Mouse (Mus musculus): ENCODE results near the gene Gm28048. TPM values are rescaled to one million over a fixed set of nuclear protein-coding genes. Genes with fewer than 3 reads are reported as not detected.

The Gm28048 gene
- polyA plus RNA-seq, 1 experiment: 58.5 TPM

DNA sequence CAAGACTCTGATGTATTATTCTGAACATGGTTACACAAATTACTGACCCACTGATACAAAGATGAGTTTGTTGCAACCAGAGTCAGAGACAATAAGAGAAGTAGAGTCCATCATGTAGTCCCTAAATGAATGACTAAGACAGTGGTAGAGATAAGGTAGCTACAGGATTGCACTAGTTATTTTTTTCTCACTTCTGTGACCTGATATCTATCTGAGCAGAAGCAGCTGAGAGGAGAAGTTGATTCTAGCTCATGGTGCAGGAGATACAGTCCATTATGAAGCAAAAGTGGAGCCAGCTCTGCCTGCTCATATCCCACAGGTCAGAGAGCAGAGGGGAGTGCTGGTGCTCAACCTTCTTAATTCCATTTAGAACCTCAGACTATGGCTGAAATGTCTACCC, 49.7 kb downstream of the Gm28048 start:
- TF ChIP-seq CTCF (IDR thresholded peaks at IDR 0.05; ENCODE audit: low read depth, low read length): no peak
- no peak for TF ChIP-seq POLR2A (IDR thresholded peaks at IDR 0.05; ENCODE audit: borderline replicate concordance, low read depth, low read length)
- Histone ChIP-seq H3K4me1 (ENCODE audit: control insufficient read depth, insufficient read depth, low read length) (peaks cover 28% of the 10 kb centered on the region), H3K4me3 (ENCODE audit: insufficient read depth, low read length) (no peak overlapping the region), H3K27ac (ENCODE audit: insufficient read depth, low read depth, low read length) (no peak overlapping the region)

DNA sequence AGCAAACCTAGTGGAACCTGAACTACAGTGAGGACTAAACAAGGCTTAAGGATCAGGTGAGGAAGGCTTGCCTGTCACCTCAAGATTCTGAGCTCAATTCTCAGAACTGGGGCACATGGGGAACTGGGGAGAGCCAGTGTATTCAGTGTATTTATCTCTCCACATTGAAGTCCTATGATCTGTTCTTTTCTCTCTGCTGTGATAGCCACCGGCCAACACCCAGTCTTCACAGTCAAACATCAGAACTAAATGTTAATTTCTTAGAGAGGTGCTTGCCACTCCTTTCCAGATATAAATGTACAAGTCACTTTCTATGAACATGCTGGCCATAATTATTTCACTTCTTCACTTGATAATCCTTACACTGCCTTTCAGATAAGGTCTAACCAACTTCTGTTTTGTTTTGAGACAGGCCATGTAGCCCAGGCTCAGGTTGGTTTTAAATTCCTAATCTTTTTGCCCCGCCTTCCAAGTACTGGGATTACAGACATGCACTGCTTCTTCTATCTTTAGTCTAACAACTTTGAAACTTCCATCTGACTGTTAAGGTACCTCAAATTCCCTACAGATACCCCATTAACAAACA, 50.5 kb downstream of the Gm28048 start:
- peaks cover 26% of the 10 kb centered on the region for H3K4me1 ChIP-seq (ENCODE audit: control insufficient read depth, insufficient read depth, low read length)

DNA sequence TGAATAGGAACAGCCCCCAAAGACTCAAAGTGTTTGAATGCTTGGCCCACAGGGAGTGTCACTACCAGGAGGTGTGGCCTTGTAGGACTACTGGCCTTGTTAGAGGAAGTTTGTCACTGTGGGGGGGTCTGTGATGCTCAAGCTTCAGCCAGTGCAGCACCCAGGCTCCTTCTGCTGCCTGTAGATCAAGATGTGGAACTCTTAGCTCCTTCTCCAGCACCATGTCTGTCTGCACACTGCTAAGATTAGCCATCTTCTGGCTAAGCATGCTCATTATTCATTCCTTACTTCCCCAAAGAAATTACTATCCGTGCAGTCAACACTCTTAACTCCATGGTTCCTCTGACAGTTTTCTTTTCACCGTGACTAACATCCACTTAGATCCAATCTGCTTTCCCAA, 51.8 kb downstream of the Gm28048 start:
- Histone ChIP-seq H3K4me3 (ENCODE audit: insufficient read depth, low read length) (no peak overlapping the region), H3K4me1 (ENCODE audit: control insufficient read depth, insufficient read depth, low read length) (peaks cover 26% of the 10 kb centered on the region)
- no peak for TF ChIP-seq POLR2A (IDR thresholded peaks at IDR 0.05; ENCODE audit: borderline replicate concordance, low read depth, low read length)
- no peak for TF ChIP-seq CTCF (IDR thresholded peaks at IDR 0.05; ENCODE audit: low read depth, low read length)

More for the DNA sequence above, 50.5 kb downstream of the Gm28048 start:
- no peak overlapping the region for H3K27ac ChIP-seq (ENCODE audit: insufficient read depth, low read depth, low read length)
- no peak overlapping the region for H3K4me3 ChIP-seq (ENCODE audit: insufficient read depth, low read length)
- TF ChIP-seq POLR2A (IDR thresholded peaks at IDR 0.05; ENCODE audit: borderline replicate concordance, low read depth, low read length): no peak
- TF ChIP-seq CTCF (IDR thresholded peaks at IDR 0.05; ENCODE audit: low read depth, low read length): no peak

DNA sequence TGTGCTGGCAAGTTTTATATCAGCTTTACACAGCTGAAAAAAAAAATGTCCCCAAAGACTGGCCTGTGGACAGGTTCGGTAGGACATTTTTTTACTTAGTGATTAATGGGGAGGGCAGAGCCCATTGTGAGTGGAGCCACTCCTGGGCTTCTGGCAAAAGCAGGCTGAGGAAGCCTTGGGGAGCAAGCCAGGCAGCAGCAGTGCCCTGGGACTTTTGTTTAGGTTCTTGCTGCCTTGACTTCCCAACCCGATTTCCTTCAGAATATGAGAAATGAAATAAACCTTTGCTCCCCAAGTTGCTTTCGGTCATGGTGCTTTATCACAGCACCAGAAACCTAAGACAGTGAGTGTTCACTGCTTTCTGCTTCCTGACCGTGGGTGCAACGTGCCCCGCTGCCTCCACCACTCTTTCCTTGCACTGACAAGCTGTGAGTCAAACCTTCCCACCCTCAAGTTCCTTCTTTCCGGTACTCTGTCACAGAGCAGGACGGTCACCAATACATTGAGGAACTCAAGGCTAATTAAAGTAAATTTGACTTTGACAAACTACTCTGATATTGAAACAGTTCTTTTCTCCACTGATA, 53.2 kb downstream of the Gm28048 start:
- H3K4me1 ChIP-seq (ENCODE audit: control insufficient read depth, insufficient read depth, low read length): peaks cover 26% of the 10 kb centered on the region
- H3K27ac ChIP-seq (ENCODE audit: insufficient read depth, low read depth, low read length): peak overlapping the region; percentile 36

More for the DNA sequence above, 51.8 kb downstream of the Gm28048 start:
- no peak overlapping the region for H3K27ac ChIP-seq (ENCODE audit: insufficient read depth, low read depth, low read length)

DNA sequence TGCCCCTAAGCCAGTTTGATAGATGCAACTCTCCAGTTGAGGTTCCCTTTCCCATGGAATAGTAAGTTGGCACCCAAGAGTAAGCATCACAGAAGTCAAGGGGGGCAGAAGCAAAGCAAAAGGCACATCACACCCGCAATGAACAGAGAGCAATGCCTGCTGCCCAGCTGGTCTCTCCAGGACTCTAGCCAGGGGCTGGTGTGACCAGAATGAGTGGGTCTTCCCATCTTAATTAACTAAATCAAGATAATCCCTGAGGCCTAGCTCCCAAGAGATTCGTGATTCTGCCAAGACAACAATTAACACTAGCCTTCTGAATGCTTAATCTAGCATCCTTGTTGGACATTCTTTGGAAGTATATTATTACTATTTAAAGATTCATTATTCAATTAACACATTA, 58.3 kb downstream of the Gm28048 start:
- Histone ChIP-seq H3K4me3 (ENCODE audit: insufficient read depth, low read length) (no peak overlapping the region), H3K27ac (ENCODE audit: insufficient read depth, low read depth, low read length) (no peak overlapping the region), H3K4me1 (ENCODE audit: control insufficient read depth, insufficient read depth, low read length) (peaks cover 19% of the 10 kb centered on the region)
- no peak for TF ChIP-seq CTCF (IDR thresholded peaks at IDR 0.05; ENCODE audit: low read depth, low read length)

More for the DNA sequence above, 53.2 kb downstream of the Gm28048 start:
- peak overlapping the region; percentile 20 for H3K4me3 ChIP-seq (ENCODE audit: insufficient read depth, low read length)
- TF ChIP-seq CTCF (IDR thresholded peaks at IDR 0.05; ENCODE audit: low read depth, low read length): no peak

DNA sequence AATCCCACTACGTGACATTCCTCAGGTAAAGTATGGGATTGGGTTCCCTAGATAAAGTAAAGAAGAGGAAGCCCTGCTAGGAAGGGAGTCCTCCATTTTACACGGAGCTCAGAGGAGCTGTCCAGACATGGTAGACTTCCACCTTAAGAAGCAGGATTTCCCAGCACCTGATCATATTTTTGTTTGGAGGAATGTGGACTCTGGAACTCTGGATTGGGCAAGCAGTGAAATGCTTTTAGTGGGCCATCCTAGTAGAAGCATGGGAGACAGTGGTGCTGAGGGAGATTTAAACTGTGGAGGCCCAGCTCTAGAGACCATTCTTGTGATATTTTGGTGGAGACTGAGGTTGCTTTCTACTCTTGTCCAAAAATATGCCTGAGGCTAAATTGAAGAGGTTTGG, 59.3 kb downstream of the Gm28048 start:
- TF ChIP-seq POLR2A (IDR thresholded peaks at IDR 0.05; ENCODE audit: borderline replicate concordance, low read depth, low read length): no peak
- TF ChIP-seq CTCF (IDR thresholded peaks at IDR 0.05; ENCODE audit: low read depth, low read length): no peak
- Histone ChIP-seq H3K4me1 (ENCODE audit: control insufficient read depth, insufficient read depth, low read length) (peaks cover 11% of the 10 kb centered on the region), H3K27ac (ENCODE audit: insufficient read depth, low read depth, low read length) (no peak overlapping the region), H3K4me3 (ENCODE audit: insufficient read depth, low read length) (no peak overlapping the region)

DNA sequence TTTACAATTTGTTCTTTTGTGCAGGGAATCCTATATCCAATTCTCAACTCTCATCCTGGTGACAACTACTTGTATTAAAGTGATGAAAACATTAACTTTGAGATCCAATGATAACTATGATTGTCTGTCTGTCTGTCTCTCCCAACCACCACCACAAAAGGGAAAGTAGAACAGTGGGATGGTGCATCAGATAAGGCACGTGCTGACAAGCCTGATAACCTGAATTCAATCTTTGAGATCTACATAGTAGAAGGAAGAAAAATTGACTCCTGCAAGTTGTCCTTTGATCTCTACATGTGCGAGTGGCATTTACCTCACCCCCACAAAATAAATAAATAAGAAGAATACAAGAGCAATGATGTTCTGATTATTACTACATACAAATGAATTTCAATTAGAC, 62.6 kb downstream of the Gm28048 start:
- Histone ChIP-seq H3K27ac (ENCODE audit: insufficient read depth, low read depth, low read length) (no peak overlapping the region), H3K4me1 (ENCODE audit: control insufficient read depth, insufficient read depth, low read length) (peaks cover 17% of the 10 kb centered on the region), H3K4me3 (ENCODE audit: insufficient read depth, low read length) (no peak overlapping the region)
- no peak for TF ChIP-seq POLR2A (IDR thresholded peaks at IDR 0.05; ENCODE audit: borderline replicate concordance, low read depth, low read length)

DNA sequence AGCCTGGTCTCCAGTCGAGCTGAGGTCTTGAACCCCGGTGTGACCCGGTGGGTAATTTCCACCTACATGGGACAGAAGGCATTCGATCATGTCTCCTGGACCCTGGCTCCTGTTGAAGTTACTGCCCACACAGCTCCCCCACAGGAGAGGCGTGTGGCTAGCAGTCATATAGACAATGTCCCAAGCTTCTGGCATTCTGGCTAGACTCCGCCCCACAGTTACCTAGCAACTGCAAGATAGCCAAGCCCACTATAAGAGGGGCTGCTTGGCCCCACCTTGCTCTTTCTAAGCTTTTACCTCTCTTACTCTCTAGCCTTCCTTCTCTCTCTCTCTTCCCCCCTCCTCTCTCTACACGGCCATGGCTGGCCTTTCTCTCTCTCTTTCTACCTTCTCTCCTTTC, 64.1 kb downstream of the Gm28048 start:
- TF ChIP-seq CTCF (IDR thresholded peaks at IDR 0.05; ENCODE audit: low read depth, low read length) (no peak), POLR2A (IDR thresholded peaks at IDR 0.05; ENCODE audit: borderline replicate concordance, low read depth, low read length) (no peak)
- Histone ChIP-seq H3K4me3 (ENCODE audit: insufficient read depth, low read length) (no peak overlapping the region), H3K4me1 (ENCODE audit: control insufficient read depth, insufficient read depth, low read length) (peaks cover 10% of the 10 kb centered on the region), H3K27ac (ENCODE audit: insufficient read depth, low read depth, low read length) (no peak overlapping the region)

DNA sequence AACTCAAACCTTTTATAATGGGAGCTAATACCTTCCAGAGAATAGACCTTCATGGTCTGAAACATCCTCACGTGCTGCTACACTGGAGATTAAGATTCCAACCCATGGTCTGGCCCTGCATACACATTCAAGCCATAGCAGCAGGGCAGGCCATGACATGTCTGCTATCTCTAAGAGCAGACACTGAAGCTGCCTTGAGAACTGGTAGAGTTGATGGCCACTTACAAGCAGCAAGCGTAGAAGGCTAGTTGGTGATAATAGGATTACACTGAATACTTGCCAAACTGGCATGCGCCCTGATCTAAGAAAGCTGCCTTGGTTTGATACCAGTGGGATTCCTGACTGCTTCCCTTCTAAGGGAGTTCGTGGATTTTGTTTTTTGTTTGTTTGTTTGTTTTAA, 68.1 kb downstream of the Gm28048 start:
- TF ChIP-seq CTCF (IDR thresholded peaks at IDR 0.05; ENCODE audit: low read depth, low read length) (no peak), POLR2A (IDR thresholded peaks at IDR 0.05; ENCODE audit: borderline replicate concordance, low read depth, low read length) (no peak)
- no peak overlapping the region for H3K4me3 ChIP-seq (ENCODE audit: insufficient read depth, low read length)

DNA sequence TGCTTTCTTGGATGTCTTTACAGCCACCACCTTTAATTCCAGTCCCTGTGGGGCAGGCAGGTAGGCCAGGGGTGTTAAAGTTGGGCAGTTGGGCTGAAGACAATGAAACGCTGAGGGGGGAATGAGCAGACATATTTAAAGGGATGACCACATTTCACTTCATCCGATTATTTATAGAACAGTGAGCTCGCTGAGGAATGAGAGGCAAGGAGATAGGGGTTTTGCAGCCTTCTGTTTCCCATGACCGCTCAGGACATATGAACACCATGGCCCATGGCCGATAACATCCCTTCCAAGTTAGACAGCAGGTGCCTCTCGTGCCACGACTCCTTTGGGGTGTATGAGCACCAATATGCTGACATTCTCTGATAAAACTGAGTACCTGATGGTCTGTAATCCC, 70.1 kb downstream of the Gm28048 start:
- H3K4me1 ChIP-seq (ENCODE audit: control insufficient read depth, insufficient read depth, low read length): peaks cover 19% of the 10 kb centered on the region

More for the DNA sequence above, 68.1 kb downstream of the Gm28048 start:
- H3K4me1 ChIP-seq (ENCODE audit: control insufficient read depth, insufficient read depth, low read length): peaks cover 17% of the 10 kb centered on the region
- H3K27ac ChIP-seq (ENCODE audit: insufficient read depth, low read depth, low read length): no peak overlapping the region

More for the DNA sequence above, 70.1 kb downstream of the Gm28048 start:
- Histone ChIP-seq H3K4me3 (ENCODE audit: insufficient read depth, low read length) (no peak overlapping the region), H3K27ac (ENCODE audit: insufficient read depth, low read depth, low read length) (no peak overlapping the region)
- TF ChIP-seq POLR2A (IDR thresholded peaks at IDR 0.05; ENCODE audit: borderline replicate concordance, low read depth, low read length): no peak
- no peak for TF ChIP-seq CTCF (IDR thresholded peaks at IDR 0.05; ENCODE audit: low read depth, low read length)
